8 mouse cellular contexts compared by ENCODE assay signal in the genomic region with DNA sequence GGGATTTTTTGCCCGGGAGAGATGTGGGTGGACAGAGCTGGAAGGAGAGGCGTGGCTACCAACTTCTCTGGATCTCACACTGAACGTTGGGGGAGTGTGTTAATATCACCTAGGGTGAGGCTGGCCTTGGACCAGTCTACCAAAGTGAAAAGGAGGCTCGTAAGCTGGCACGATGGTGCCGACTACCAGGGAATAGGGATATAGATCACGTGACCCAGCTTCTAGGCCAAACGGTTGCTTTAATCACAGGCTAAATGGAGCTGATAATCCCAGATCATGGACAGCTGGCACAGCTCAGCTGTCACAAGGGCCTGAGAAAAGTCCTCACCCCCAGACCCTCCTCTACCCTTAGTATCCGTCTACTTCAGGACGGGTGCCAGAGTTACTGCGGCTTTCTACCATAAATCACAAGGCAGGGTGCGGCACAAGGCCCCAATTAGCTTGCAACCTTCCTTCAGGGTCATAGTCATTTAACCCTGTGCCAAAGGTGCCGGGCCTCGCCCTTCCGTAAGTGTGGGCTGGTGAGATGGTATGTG. TPM values are rescaled to one million over a fixed set of nuclear protein-coding genes. Genes with fewer than 3 reads are reported as not detected.
DNase-seq lines count a peak whose midpoint lies in the region; ATAC-seq and TF ChIP-seq lines count a peak whose summit lies in the region.

No protein-coding gene starts in this region.

- ATAC-seq in heart, embryonic 16.5 days (replicated peaks; ENCODE audit: extremely low read depth, insufficient read depth, low FRiP score), result no peak
- ATAC-seq in kidney, embryonic 14.5 days (ENCODE audit: low FRiP score, low TSS enrichment), result peak; percentile 79

- H3K27me3 ChIP-seq in heart, embryonic 16.5 days (ENCODE audit: control insufficient read depth, insufficient read depth, low read length), result no peaks in the 10 kb centered on the region
- no peaks in the 10 kb centered on the region for H3K27me3 ChIP-seq in heart, adult 2 months (ENCODE audit: control insufficient read depth, insufficient read depth, low read length)
- no peaks in the 10 kb centered on the region for H3K27me3 ChIP-seq in kidney, embryonic 14.5 days (ENCODE audit: control insufficient read depth, insufficient read depth, low read length)

- no peak overlapping the region for H3K27ac ChIP-seq in heart, embryonic 16.5 days (ENCODE audit: low read length)
- H3K27ac ChIP-seq in heart, adult 2 months, result no peak overlapping the region
- no peak overlapping the region for H3K27ac ChIP-seq in kidney, embryonic 14.5 days (ENCODE audit: low read depth, low read length)

- intact Hi-C loops in heart, adult 2 months (cut with DNase I), result no loop called here

- no peaks in the 10 kb centered on the region for H3K36me3 ChIP-seq in heart, embryonic 16.5 days (ENCODE audit: control insufficient read depth, insufficient read depth)
- H3K36me3 ChIP-seq in heart, adult 2 months (ENCODE audit: control insufficient read depth, insufficient read depth, low read length), result no peaks in the 10 kb centered on the region
- H3K36me3 ChIP-seq in kidney, embryonic 14.5 days (ENCODE audit: control insufficient read depth, insufficient read depth, low read length), result no peaks in the 10 kb centered on the region

- WGBS in heart, embryonic 16.5 days, result 64% methylated on average over 15 of the region's 15 CpGs
- 64% methylated on average over 15 of the region's 15 CpGs for WGBS in heart, adult 2 months
- 25% methylated on average over 15 of the region's 15 CpGs for WGBS in kidney, embryonic 14.5 days

- TF ChIP-seq EP300 in heart, adult 2 months (IDR thresholded peaks at IDR 0.05; ENCODE audit: insufficient read depth, low read depth, low read length), result no peak

- no peaks in the 10 kb centered on the region for H3K9me3 ChIP-seq in heart, embryonic 16.5 days (replicated peaks; ENCODE audit: control insufficient read depth, low read length)
- peaks cover 3% of the 10 kb centered on the region; the same call in 1 of the 2 replicates for H3K9me3 ChIP-seq in kidney, embryonic 14.5 days (ENCODE audit: control insufficient read depth, low read length)

- H3K4me2 ChIP-seq in heart, embryonic 16.5 days (ENCODE audit: low read depth, low read length), result peak overlapping the region; percentile 63; the same call in 1 of the 2 replicates
- peak overlapping the region; percentile 34 for H3K4me2 ChIP-seq in kidney, embryonic 14.5 days (replicated peaks; ENCODE audit: low read depth, low read length)

- no peak for TF ChIP-seq CTCF in heart, adult 2 months (IDR thresholded peaks at IDR 0.05)

- TF ChIP-seq POLR2A in heart, adult 2 months (IDR thresholded peaks at IDR 0.05; ENCODE audit: insufficient read depth, low read depth, low read length), result no peak

- H3K4me3 ChIP-seq in heart, embryonic 16.5 days (ENCODE audit: low read length), result no peak overlapping the region
- H3K4me3 ChIP-seq in heart, adult 2 months, result no peak overlapping the region
- H3K4me3 ChIP-seq in kidney, embryonic 14.5 days (ENCODE audit: low read length), result no peak overlapping the region

- H3K79me2 ChIP-seq in heart, adult 2 months (replicated peaks; ENCODE audit: control insufficient read depth, insufficient read depth, low read length), result no peaks in the 10 kb centered on the region

- DNase-seq in heart, adult 2 months, result no peak
- DNase-seq in adrenal gland, postnatal 10 days, result peak; percentile 17
- DNase-seq in lung, postnatal 36 days, result peak; percentile 28
- no peak for DNase-seq in right cerebral cortex, postnatal 14 days
- no peak for DNase-seq in layer of hippocampus, postnatal 25 days (ENCODE audit: extremely low spot score in 1 of 2, low spot score in 1 of 2)
- no peak for DNase-seq in thymus, postnatal 14 days

- no peak overlapping the region for H3K9ac ChIP-seq in heart, embryonic 16.5 days (ENCODE audit: low read length)
- no peak overlapping the region for H3K9ac ChIP-seq in heart, adult 2 months (ENCODE audit: low read depth, low read length)
- H3K9ac ChIP-seq in kidney, embryonic 14.5 days (ENCODE audit: low read depth, low read length), result no peak overlapping the region; the same call in 1 of the 2 replicates

- no peaks in the 10 kb centered on the region for H3K4me1 ChIP-seq in heart, embryonic 16.5 days (ENCODE audit: control insufficient read depth, insufficient read depth, low read length)
- H3K4me1 ChIP-seq in heart, adult 2 months (ENCODE audit: control insufficient read depth, insufficient read depth, low read length), result no peaks in the 10 kb centered on the region
- H3K4me1 ChIP-seq in kidney, embryonic 14.5 days (ENCODE audit: control insufficient read depth, insufficient read depth, low read length), result peaks cover 12% of the 10 kb centered on the region

RNA-seq across cellular contexts. Expression of a gene that starts 51.1 kb away (rescaled TPM):
- polyA plus RNA-seq in heart, embryonic 16.5 days (2015; fragmentation: Nextera tagmentation; extraction: Ambion mirVana), result 48.0 and 52.3 TPM in 2 replicates
- 10 to 100 TPM; 59.7 to 63.1 TPM for total RNA-seq in heart, adult 2 months (2021)
- polyA plus RNA-seq in heart, adult 2 months (2012; rRNA removed), result 39.9 and 73.8 TPM in 2 replicates
- 10 to 100 TPM; 31.6 to 40.4 TPM for total RNA-seq in adrenal gland, postnatal 10 days (2021)
- polyA plus RNA-seq in kidney, embryonic 14.5 days (2014; fragmentation: Nextera tagmentation; extraction: Ambion mirVana), result 60.3 and 69.5 TPM in 2 replicates
- total RNA-seq in layer of hippocampus, postnatal 25 days (2021), result 10 to 100 TPM; 88.4 to 92.4 TPM

Comparison
In these comparisons a context has a peak if more than half of its experiments do, and no peak if none do; other contexts are left out.
1. DNase-seq: peak in adrenal gland, postnatal 10 days (single experiment) and lung, postnatal 36 days (single experiment); none in heart, adult 2 months (0 of 2), right cerebral cortex, postnatal 14 days (single experiment), layer of hippocampus, postnatal 25 days (0 of 2) and thymus, postnatal 14 days (single experiment).